Mouse (Mus musculus) embryonic facial prominence, embryonic 13.5 days (tissue): Measurements from ENCODE around the gene Morf4l1. TPM values are rescaled to one million over a fixed set of nuclear protein-coding genes. Genes with fewer than 3 reads are reported as not detected.
A peak's percentile ranks its signal among the peaks of the same experiment; 100 is the strongest.

Experiments used
- ATAC-seq: fragments of 200-750 bp; cut with Nextera tagmentation; 2 replicates; pipeline ENCODE4 v1.8.0; 2017; ENCODE audit warnings: low read depth; ENCODE audit not compliant: insufficient number of reproducible peaks, insufficient read depth, low FRiP score, low TSS enrichment
- H3K27ac ChIP-seq: fragments of 300-500 bp; sonication (generic); 2 replicates; pipeline ENCODE4 v1.5.1; 2015; ENCODE audit warnings: moderate library complexity, mild to moderate bottlenecking, inconsistent platforms
- H3K27me3 ChIP-seq: fragments of 300-500 bp; sonication (generic); 2 replicates; pipeline ENCODE4 v1.6.1; 2015; ENCODE audit warnings: mild to moderate bottlenecking, inconsistent platforms
- H3K36me3 ChIP-seq: fragments of 300-500 bp; sonication (generic); 2 replicates; pipeline ENCODE4 v1.6.1; 2015; ENCODE audit warnings: mild to moderate bottlenecking, inconsistent platforms
- H3K4me1 ChIP-seq: fragments of 300-500 bp; sonication (generic); 2 replicates; pipeline ENCODE4 v1.6.1; 2015; ENCODE audit warnings: inconsistent platforms
- H3K4me2 ChIP-seq: fragments of 300-500 bp; sonication (generic); 2 replicates; pipeline ENCODE4 v1.6.1; 2015; ENCODE audit warnings: moderate library complexity, mild to moderate bottlenecking, inconsistent platforms
- H3K4me3 ChIP-seq: fragments of 300-500 bp; sonication (generic); 2 replicates; pipeline ENCODE4 v1.5.1; 2015; ENCODE audit warnings: mild to moderate bottlenecking, inconsistent platforms
- H3K9ac ChIP-seq: fragments of 300-500 bp; sonication (generic); 2 replicates; pipeline ENCODE4 v1.6.1; 2015; ENCODE audit warnings: mild to moderate bottlenecking, inconsistent platforms
- H3K9me3 ChIP-seq: fragments of 300-500 bp; sonication (generic); 2 replicates; pipeline ENCODE4 v1.6.1; 2016; ENCODE audit warnings: inconsistent platforms
- WGBS: fragments of 180-500 bp; shearing (Covaris S2); methylation state at CpG from one replicate; pipeline ENCODE4 v1.1.7; 2015; ENCODE audit warnings: mixed read lengths; 5-methylcytosine and 5-hydroxymethylcytosine counted together
- polyA plus RNA-seq: library from polyadenylated mRNA; unstranded; fragments of >200 nt; fragmentation: Nextera tagmentation; extraction: Ambion mirVana; gene quantifications from 2 replicates; pipeline ENCODE4 v1.2.1, GENCODE M21; 2015

Morf4l1 gene
- polyA plus RNA-seq, 1 experiment from 2014 or later = 516 TPM

- Histone ChIP-seq H3K36me3 (peaks cover 13% of the 10 kb centered on the region), H3K27ac (peak overlapping the region; percentile 99), H3K27me3 (no peaks in the 10 kb centered on the region), H3K9me3 (no peaks in the 10 kb centered on the region), H3K4me1 (peaks cover 14% of the 10 kb centered on the region), H3K4me2 (peak overlapping the region; percentile 83), H3K9ac (peak overlapping the region; percentile 94), H3K4me3 (peak overlapping the region; percentile 79)
- 2% methylated on average over 13 of the region's 13 CpGs for WGBS
- no peak for ATAC-seq
Measured at GRCm38 (mm10) chr9:90113151-90113550, 1.4 kb downstream of the Morf4l1 start.

- Histone ChIP-seq H3K4me2 (no peak overlapping the region), H3K9me3 (no peaks in the 10 kb centered on the region), H3K27me3 (no peaks in the 10 kb centered on the region), H3K27ac (no peak overlapping the region), H3K9ac (no peak overlapping the region), H3K36me3 (peaks cover 33% of the 10 kb centered on the region), H3K4me3 (no peak overlapping the region), H3K4me1 (peaks cover 14% of the 10 kb centered on the region)
- 82% methylated on average over 6 of the region's 6 CpGs for WGBS
- ATAC-seq = no peak
Measured at GRCm38 (mm10) chr9:90109386-90109785, 5.2 kb downstream of the Morf4l1 start.

GRCm38 (mm10) chr9:90108272-90108671, 6.3 kb downstream of the Morf4l1 start:
- H3K36me3 ChIP-seq = peaks cover 42% of the 10 kb centered on the region

GRCm38 (mm10) chr9:90106915-90107314, 7.7 kb downstream of the Morf4l1 start:
- Histone ChIP-seq H3K27me3 (no peaks in the 10 kb centered on the region), H3K4me2 (no peak overlapping the region), H3K9ac (no peak overlapping the region), H3K27ac (no peak overlapping the region), H3K4me3 (no peak overlapping the region), H3K9me3 (no peaks in the 10 kb centered on the region), H3K36me3 (peaks cover 54% of the 10 kb centered on the region), H3K4me1 (peaks cover 6% of the 10 kb centered on the region)
- no peak for ATAC-seq
- 96% methylated on average over 1 of the region's 1 CpGs for WGBS

More at GRCm38 (mm10) chr9:90108272-90108671, 6.3 kb downstream of the Morf4l1 start:
- peaks cover 14% of the 10 kb centered on the region for H3K4me1 ChIP-seq
- H3K27me3 ChIP-seq = no peaks in the 10 kb centered on the region
- H3K4me3 ChIP-seq = no peak overlapping the region
- no peak for ATAC-seq
- H3K4me2 ChIP-seq = no peak overlapping the region
- H3K9ac ChIP-seq = no peak overlapping the region
- no peak overlapping the region for H3K27ac ChIP-seq
- H3K9me3 ChIP-seq = no peaks in the 10 kb centered on the region

- peaks cover 69% of the 10 kb centered on the region for H3K36me3 ChIP-seq
- no peak overlapping the region for H3K9ac ChIP-seq
- H3K27me3 ChIP-seq = no peaks in the 10 kb centered on the region
- 93% methylated on average over 1 of the region's 1 CpGs for WGBS
- H3K4me3 ChIP-seq = no peak overlapping the region
- no peak overlapping the region for H3K4me2 ChIP-seq
- no peaks in the 10 kb centered on the region for H3K4me1 ChIP-seq
- ATAC-seq = no peak
- no peaks in the 10 kb centered on the region for H3K9me3 ChIP-seq
- H3K27ac ChIP-seq = no peak overlapping the region
Measured at GRCm38 (mm10) chr9:90105462-90105861, 9.1 kb downstream of the Morf4l1 start.

GRCm38 (mm10) chr9:90100760-90101159, 13.8 kb downstream of the Morf4l1 start:
- Histone ChIP-seq H3K9me3 (no peaks in the 10 kb centered on the region), H3K27me3 (no peaks in the 10 kb centered on the region), H3K27ac (no peak overlapping the region), H3K4me3 (no peak overlapping the region), H3K36me3 (peaks cover 91% of the 10 kb centered on the region), H3K4me2 (no peak overlapping the region), H3K9ac (no peak overlapping the region), H3K4me1 (no peaks in the 10 kb centered on the region)
- no peak for ATAC-seq
- 77% methylated on average over 2 of the region's 2 CpGs for WGBS

GRCm38 (mm10) chr9:90098934-90099333, 15.6 kb downstream of the Morf4l1 start:
- no peaks in the 10 kb centered on the region for H3K4me1 ChIP-seq
- no peak overlapping the region for H3K4me3 ChIP-seq
- H3K9me3 ChIP-seq = no peaks in the 10 kb centered on the region
- H3K27ac ChIP-seq = no peak overlapping the region
- H3K4me2 ChIP-seq = no peak overlapping the region
- no peak overlapping the region for H3K9ac ChIP-seq
- H3K36me3 ChIP-seq = peaks cover 88% of the 10 kb centered on the region
- ATAC-seq = no peak
- 90% methylated on average over 5 of the region's 5 CpGs for WGBS
- H3K27me3 ChIP-seq = no peaks in the 10 kb centered on the region

GRCm38 (mm10) chr9:90089339-90090104, 25.1 kb downstream of the Morf4l1 start:
- 93% methylated on average over 6 of the region's 6 CpGs for WGBS
- no peaks in the 10 kb centered on the region for H3K27me3 ChIP-seq
- H3K4me2 ChIP-seq = no peak overlapping the region
- H3K9me3 ChIP-seq = peaks cover 3% of the 10 kb centered on the region; the same call in 1 of the 2 replicates
- no peak overlapping the region for H3K4me3 ChIP-seq
- H3K36me3 ChIP-seq = peaks cover 68% of the 10 kb centered on the region
- no peak overlapping the region for H3K9ac ChIP-seq
- H3K4me1 ChIP-seq = no peaks in the 10 kb centered on the region
- no peak for ATAC-seq
- no peak overlapping the region for H3K27ac ChIP-seq

- Histone ChIP-seq H3K4me2 (no peak overlapping the region), H3K27ac (no peak overlapping the region), H3K27me3 (no peaks in the 10 kb centered on the region), H3K4me3 (no peak overlapping the region), H3K4me1 (no peaks in the 10 kb centered on the region), H3K9ac (no peak overlapping the region), H3K9me3 (peaks cover 3% of the 10 kb centered on the region; the same call in 1 of the 2 replicates), H3K36me3 (peaks cover 58% of the 10 kb centered on the region)
- ATAC-seq = no peak
- WGBS = 95% methylated on average over 2 of the region's 2 CpGs
Measured at GRCm38 (mm10) chr9:90087906-90088485, 26.6 kb downstream of the Morf4l1 start.

- ATAC-seq = 0 out of 2 replicates have a peak, but pooled peaks have one; percentile 10
- Histone ChIP-seq H3K27ac (no peak overlapping the region), H3K4me3 (no peak overlapping the region), H3K9me3 (peaks cover 3% of the 10 kb centered on the region; the same call in 1 of the 2 replicates), H3K4me2 (no peak overlapping the region), H3K9ac (no peak overlapping the region), H3K27me3 (no peaks in the 10 kb centered on the region), H3K4me1 (no peaks in the 10 kb centered on the region), H3K36me3 (peaks cover 34% of the 10 kb centered on the region)
- 93% methylated on average over 8 of the region's 8 CpGs for WGBS
Measured at GRCm38 (mm10) chr9:90084766-90085468, 29.7 kb downstream of the Morf4l1 start.

GRCm38 (mm10) chr9:90084152-90084551, 30.4 kb downstream of the Morf4l1 start:
- H3K4me3 ChIP-seq = no peak overlapping the region
- no peak overlapping the region for H3K9ac ChIP-seq
- no peaks in the 10 kb centered on the region for H3K4me1 ChIP-seq
- no peak for ATAC-seq
- no peak overlapping the region for H3K4me2 ChIP-seq
- H3K27ac ChIP-seq = no peak overlapping the region
- peaks cover 26% of the 10 kb centered on the region for H3K36me3 ChIP-seq
- no peaks in the 10 kb centered on the region for H3K27me3 ChIP-seq
- peaks cover 3% of the 10 kb centered on the region; the same call in 1 of the 2 replicates for H3K9me3 ChIP-seq
- WGBS = 91% methylated on average over 3 of the region's 3 CpGs
